Mouse (Mus musculus) forebrain, embryonic 14.5 days (tissue): ENCODE results near the gene Ttc28. TPM values are rescaled to one million over a fixed set of nuclear protein-coding genes. Genes with fewer than 3 reads are reported as not detected.

ENCODE experiments used
- ATAC-seq: fragments of 200-750 bp; cut with Nextera tagmentation; 2 replicates; pipeline ENCODE4 v1.8.0; 2017; ENCODE audit warnings: mild to moderate bottlenecking, moderate library complexity
- DNase-seq: peaks from one replicate; pipeline ENCODE4 v3.0.0-alpha.2; 2015; ENCODE audit warnings: low spot score
- H3K27ac ChIP-seq: fragments of 300-500 bp; sonication (generic); 2 replicates; pipeline ENCODE4 v1.5.1; 2014; ENCODE audit warnings: low read depth, mild to moderate bottlenecking, control low read depth, low read length, moderate library complexity
- H3K27me3 ChIP-seq: fragments of 300-500 bp; sonication (generic); replicated peaks from 2 replicates; pipeline ENCODE4 v1.6.1; 2014; ENCODE audit warnings: low read length, control low read depth, mixed read lengths; ENCODE audit not compliant: control insufficient read depth, insufficient read depth
- H3K36me3 ChIP-seq: fragments of 300-500 bp; sonication (generic); 2 replicates; pipeline ENCODE4 v1.6.1; 2014; ENCODE audit warnings: low read length, control low read depth; ENCODE audit not compliant: control insufficient read depth, insufficient read depth
- H3K4me1 ChIP-seq: fragments of 300-500 bp; sonication (generic); 2 replicates; pipeline ENCODE4 v1.6.1; 2014; ENCODE audit warnings: antibody characterized with exemption, low read length, control low read depth; ENCODE audit not compliant: control insufficient read depth, insufficient read depth
- H3K4me2 ChIP-seq: fragments of 300-500 bp; sonication (generic); 2 replicates; pipeline ENCODE4 v1.6.1; 2014; ENCODE audit warnings: mild to moderate bottlenecking, control low read depth, low read length
- H3K4me3 ChIP-seq: fragments of 300-500 bp; sonication (generic); 2 replicates; pipeline ENCODE4 v1.5.1; 2014; ENCODE audit warnings: low read depth, low read length, control low read depth
- H3K9ac ChIP-seq: fragments of 300-500 bp; sonication (generic); 2 replicates; pipeline ENCODE4 v1.6.1; 2014; ENCODE audit warnings: mild to moderate bottlenecking, low read length, control low read depth, moderate library complexity
- H3K9me3 ChIP-seq: fragments of 300-500 bp; sonication (generic); replicated peaks from 2 replicates; pipeline ENCODE4 v1.6.1; 2016; ENCODE audit warnings: low read length, control low read depth, mixed read lengths; ENCODE audit not compliant: control insufficient read depth
- WGBS: fragments of 180-500 bp; shearing (Covaris S2); extraction: QIAGEN DNeasy Blood & Tissue Kit; methylation state at CpG from one replicate; pipeline ENCODE4 v1.1.7; 2014; 5-methylcytosine and 5-hydroxymethylcytosine counted together
- polyA plus RNA-seq: library from polyadenylated mRNA; unstranded; fragments of >200 nt; fragmentation: Nextera tagmentation; extraction: Ambion mirVana; gene quantifications from 2 replicates; pipeline ENCODE4 v1.2.1, GENCODE M21; 2014

Gene Ttc28
- polyA plus RNA-seq, 1 experiment from 2014 or later, result 29.0 TPM

DNA sequence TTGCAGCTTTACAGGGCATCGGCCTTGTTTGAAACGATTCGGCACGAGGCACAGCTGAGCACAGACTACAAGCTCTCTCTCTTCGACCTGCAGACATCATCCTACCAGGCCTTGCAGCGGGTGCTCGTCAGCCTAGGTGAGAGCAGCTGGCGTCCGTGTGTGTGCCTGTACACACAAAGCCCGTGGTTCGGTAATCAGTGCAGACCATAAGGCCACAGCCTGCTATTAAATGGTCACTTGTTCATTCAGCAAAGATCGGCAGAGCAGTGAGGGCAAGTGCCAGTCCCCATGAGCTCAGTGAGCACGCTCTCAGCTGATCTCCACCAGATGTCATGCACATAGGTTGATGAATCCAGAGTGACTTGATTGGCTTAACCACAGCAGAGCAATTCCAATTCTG is 351.4 kb downstream of the Ttc28 start:
- no peak overlapping the region for H3K9ac ChIP-seq
- WGBS, result 66% methylated on average over 13 of the region's 13 CpGs
- H3K9me3 ChIP-seq, result no peaks in the 10 kb centered on the region
- H3K36me3 ChIP-seq, result peaks cover 68% of the 10 kb centered on the region
- H3K27ac ChIP-seq, result peak overlapping the region; percentile 39; the same call in 1 of the 2 replicates
- no peak overlapping the region for H3K4me3 ChIP-seq
- no peak overlapping the region for H3K4me2 ChIP-seq
- ATAC-seq, result 0 out of 2 replicates have a peak, but pooled peaks have one; percentile 35
- peaks cover 10% of the 10 kb centered on the region for H3K4me1 ChIP-seq
- no peak for DNase-seq
- no peaks in the 10 kb centered on the region for H3K27me3 ChIP-seq

DNA sequence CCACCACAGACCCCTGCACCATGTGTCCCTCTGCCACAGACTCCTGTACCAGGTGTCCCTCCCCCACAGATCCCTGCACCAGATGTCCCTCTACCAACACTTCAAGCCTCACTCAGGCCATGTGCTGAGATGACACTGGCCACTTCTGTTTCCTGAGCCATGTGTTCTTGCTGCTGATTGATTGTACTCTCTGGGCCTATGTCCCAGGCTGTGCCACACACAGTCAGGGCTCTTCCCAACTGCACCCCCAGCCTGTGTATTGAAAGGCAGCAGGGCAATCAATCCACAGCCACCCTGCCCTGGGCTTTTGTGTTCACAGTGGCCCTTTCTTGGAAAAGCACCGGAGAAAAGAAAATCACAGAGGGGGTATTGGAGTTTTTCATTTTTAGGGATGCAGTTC is 352.2 kb downstream of the Ttc28 start:
- H3K9me3 ChIP-seq, result no peaks in the 10 kb centered on the region
- ATAC-seq (peak; percentile 44; the same call in 1 of the 2 replicates), DNase-seq (no peak)
- H3K4me2 ChIP-seq, result no peak overlapping the region
- H3K27me3 ChIP-seq, result no peaks in the 10 kb centered on the region
- H3K9ac ChIP-seq, result no peak overlapping the region
- no peak overlapping the region for H3K27ac ChIP-seq
- no peak overlapping the region for H3K4me3 ChIP-seq
- 44% methylated on average over 1 of the region's 1 CpGs for WGBS
- H3K36me3 ChIP-seq, result peaks cover 68% of the 10 kb centered on the region
- peaks cover 10% of the 10 kb centered on the region for H3K4me1 ChIP-seq

GRCm38 (mm10) chr5:111233022-111233709 is 353.6 kb downstream of the Ttc28 start:
- Histone ChIP-seq H3K4me3 (no peak overlapping the region), H3K4me2 (no peak overlapping the region), H3K27ac (no peak overlapping the region), H3K4me1 (peaks cover 9% of the 10 kb centered on the region), H3K27me3 (no peaks in the 10 kb centered on the region), H3K9me3 (no peaks in the 10 kb centered on the region), H3K9ac (no peak overlapping the region), H3K36me3 (peaks cover 72% of the 10 kb centered on the region)
- WGBS, result 82% methylated on average over 24 of the region's 24 CpGs
- no peak for ATAC-seq
- no peak for DNase-seq

GRCm38 (mm10) chr5:111235131-111235530 is 355.5 kb downstream of the Ttc28 start:
- H3K4me1 ChIP-seq, result no peaks in the 10 kb centered on the region
- no peaks in the 10 kb centered on the region for H3K9me3 ChIP-seq
- DNase-seq (no peak), ATAC-seq (no peak)
- H3K27me3 ChIP-seq, result no peaks in the 10 kb centered on the region
- no peak overlapping the region for H3K9ac ChIP-seq
- peaks cover 71% of the 10 kb centered on the region for H3K36me3 ChIP-seq
- 73% methylated on average over 12 of the region's 12 CpGs for WGBS
- H3K4me2 ChIP-seq, result no peak overlapping the region
- H3K27ac ChIP-seq, result no peak overlapping the region
- H3K4me3 ChIP-seq, result no peak overlapping the region

DNA sequence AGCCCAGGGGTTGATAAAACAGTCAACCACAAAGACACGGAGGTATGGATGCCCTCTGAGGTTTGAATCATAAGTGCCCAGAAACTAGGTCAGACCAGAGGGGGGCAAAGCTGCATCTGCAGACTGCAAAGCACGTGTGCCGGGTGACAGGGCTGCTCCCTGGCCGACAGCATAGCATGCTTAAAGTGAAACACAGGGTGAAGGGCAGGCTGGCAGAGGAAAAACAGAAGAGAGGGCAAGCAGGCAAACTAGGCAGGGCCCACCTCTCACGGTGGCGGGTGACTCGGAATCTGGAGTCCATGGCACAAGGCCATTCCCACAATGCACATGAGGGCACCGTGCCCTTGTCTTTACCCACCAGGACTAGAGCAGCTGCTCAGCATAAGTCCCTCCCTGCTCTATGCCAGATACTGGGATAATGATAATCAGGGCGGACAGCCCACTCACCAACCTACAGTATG is 357.6 kb downstream of the Ttc28 start:
- Histone ChIP-seq H3K27ac (peak overlapping the region; percentile 14; the same call in 1 of the 2 replicates), H3K4me3 (no peak overlapping the region), H3K4me2 (no peak overlapping the region), H3K9ac (no peak overlapping the region), H3K4me1 (no peaks in the 10 kb centered on the region), H3K27me3 (no peaks in the 10 kb centered on the region), H3K9me3 (no peaks in the 10 kb centered on the region), H3K36me3 (peaks cover 61% of the 10 kb centered on the region)
- ATAC-seq (no peak), DNase-seq (no peak)
- WGBS, result 91% methylated on average over 9 of the region's 9 CpGs

GRCm38 (mm10) chr5:111239223-111239622 is 359.6 kb downstream of the Ttc28 start:
- DNase-seq, result no peak
- Histone ChIP-seq H3K9me3 (no peaks in the 10 kb centered on the region), H3K4me2 (no peak overlapping the region), H3K4me1 (no peaks in the 10 kb centered on the region), H3K27ac (no peak overlapping the region), H3K4me3 (no peak overlapping the region), H3K27me3 (no peaks in the 10 kb centered on the region), H3K36me3 (peaks cover 48% of the 10 kb centered on the region), H3K9ac (no peak overlapping the region)
- WGBS, result 32% methylated on average over 7 of the region's 7 CpGs
- ATAC-seq, result no peak

DNA sequence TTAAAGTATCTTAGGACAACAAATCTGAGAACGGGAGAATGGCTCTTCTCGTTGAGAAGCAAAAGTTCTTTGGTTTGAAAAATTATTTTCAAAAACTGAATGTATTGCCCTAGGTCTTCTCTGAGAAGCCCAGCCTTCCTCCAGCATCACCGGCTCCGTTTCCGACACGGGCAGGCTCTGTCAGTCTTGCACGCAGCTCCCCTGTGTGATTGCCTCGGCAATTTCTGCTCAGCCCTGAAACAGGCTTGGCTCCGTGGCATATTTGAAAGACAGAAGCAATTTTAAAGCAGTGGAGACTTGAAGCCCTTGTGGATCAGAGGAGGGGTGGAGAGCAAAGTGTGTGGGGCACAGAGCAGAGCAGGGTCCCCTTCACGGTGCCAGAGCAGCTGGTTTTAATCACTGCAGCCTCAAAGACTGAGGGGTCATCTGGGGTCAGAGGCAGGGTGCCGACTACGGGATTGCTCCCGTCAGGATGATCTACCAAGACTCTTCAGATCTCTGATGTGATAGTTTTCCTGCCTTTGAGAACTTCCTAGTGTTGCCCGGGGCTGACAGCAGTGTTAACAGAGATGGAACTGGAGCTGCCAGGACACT is 363.9 kb downstream of the Ttc28 start:
- Histone ChIP-seq H3K9me3 (no peaks in the 10 kb centered on the region), H3K9ac (0 out of 2 replicates have a peak overlapping the region, but pooled peaks have one; percentile 3), H3K4me2 (no peak overlapping the region), H3K4me1 (no peaks in the 10 kb centered on the region), H3K27me3 (no peaks in the 10 kb centered on the region), H3K36me3 (peaks cover 16% of the 10 kb centered on the region; the same call in 1 of the 2 replicates), H3K27ac (no peak overlapping the region), H3K4me3 (no peak overlapping the region)
- DNase-seq (no peak), ATAC-seq (no peak)
- 47% methylated on average over 14 of the region's 14 CpGs for WGBS

DNA sequence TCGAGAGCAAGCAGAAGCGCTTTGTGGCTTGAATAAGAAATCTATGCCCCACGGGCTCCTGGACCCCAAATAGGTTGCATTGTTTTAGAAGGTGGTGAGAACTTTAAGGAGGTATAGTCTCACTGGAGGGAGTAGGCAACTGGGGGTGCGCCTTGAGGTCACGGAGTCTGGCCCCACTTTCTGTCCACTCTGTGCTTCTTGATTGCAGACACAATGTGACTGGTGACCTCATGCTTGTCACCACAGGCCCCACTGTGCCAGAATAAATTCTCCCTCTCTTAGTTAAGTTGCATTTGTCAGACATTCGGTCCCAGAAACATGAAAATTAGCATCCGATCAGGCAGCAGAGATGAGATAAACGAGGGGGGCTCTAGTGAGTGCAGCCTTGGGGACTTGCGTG is 364.5 kb downstream of the Ttc28 start:
- H3K4me3 ChIP-seq, result no peak overlapping the region
- H3K27me3 ChIP-seq, result no peaks in the 10 kb centered on the region
- H3K27ac ChIP-seq, result no peak overlapping the region
- DNase-seq, result no peak
- H3K4me2 ChIP-seq, result no peak overlapping the region
- H3K36me3 ChIP-seq, result peaks cover 12% of the 10 kb centered on the region; the same call in 1 of the 2 replicates
- H3K9ac ChIP-seq, result no peak overlapping the region
- H3K4me1 ChIP-seq, result no peaks in the 10 kb centered on the region
- no peaks in the 10 kb centered on the region for H3K9me3 ChIP-seq
- no peak for ATAC-seq
- 76% methylated on average over 9 of the region's 9 CpGs for WGBS
